Mouse (Mus musculus) CD4-positive helper T cell, adult 2 months (primary cell): ENCODE results near the gene Slc15a3.

ENCODE experiments used
- DNase-seq: peaks from one replicate; pipeline ENCODE4 v3.0.0-alpha.2; 2012; ENCODE audit warnings: low read depth, missing footprints, low spot score

Slc15a3 gene

GRCm38 (mm10) chr19:10821319-10821718 is 18.2 kb upstream of the Slc15a3 start:
- DNase-seq, result no peak

GRCm38 (mm10) chr19:10822534-10822933 is 17.0 kb upstream of the Slc15a3 start:
- DNase-seq, result no peak

- no peak for DNase-seq
Observed at GRCm38 (mm10) chr19:10824061-10824460, 15.5 kb upstream of the Slc15a3 start.

GRCm38 (mm10) chr19:10828321-10828720 is 11.2 kb upstream of the Slc15a3 start:
- DNase-seq, result no peak

GRCm38 (mm10) chr19:10829436-10830175 is 9.9 kb upstream of the Slc15a3 start, which contains the start of gene Cd6:
Cd6 (minus strand) TSS chr19:10830058.
- peak; percentile 80 for DNase-seq

GRCm38 (mm10) chr19:10831424-10831823 is 8.1 kb upstream of the Slc15a3 start:
- peak; percentile 86 for DNase-seq

GRCm38 (mm10) chr19:10832030-10832429 is 7.5 kb upstream of the Slc15a3 start:
- DNase-seq, result no peak

GRCm38 (mm10) chr19:10833611-10834010 is 5.9 kb upstream of the Slc15a3 start:
- no peak for DNase-seq

GRCm38 (mm10) chr19:10835671-10836070 is 3.9 kb upstream of the Slc15a3 start:
- DNase-seq, result no peak

GRCm38 (mm10) chr19:10841721-10842626 is 2.4 kb downstream of the Slc15a3 start:
- DNase-seq, result peak; percentile 59

- peak; percentile 21 for DNase-seq
Observed at GRCm38 (mm10) chr19:10842914-10843313, 3.4 kb downstream of the Slc15a3 start.

- no peak for DNase-seq
Observed at GRCm38 (mm10) chr19:10844206-10844605, 4.7 kb downstream of the Slc15a3 start.

- DNase-seq, result no peak
Observed at GRCm38 (mm10) chr19:10845454-10845853, 5.9 kb downstream of the Slc15a3 start.

GRCm38 (mm10) chr19:10846150-10846549 is 6.6 kb downstream of the Slc15a3 start:
- DNase-seq, result no peak

- no peak for DNase-seq
Observed at GRCm38 (mm10) chr19:10847311-10848087, 8.0 kb downstream of the Slc15a3 start.

GRCm38 (mm10) chr19:10855422-10855821 is 15.9 kb downstream of the Slc15a3 start:
- no peak for DNase-seq

GRCm38 (mm10) chr19:10856520-10856919 is 17.0 kb downstream of the Slc15a3 start:
- DNase-seq, result no peak

- no peak for DNase-seq
Observed at GRCm38 (mm10) chr19:10860072-10860497, 20.6 kb downstream of the Slc15a3 start.

- DNase-seq, result no peak
Observed at GRCm38 (mm10) chr19:10866351-10866750, 26.8 kb downstream of the Slc15a3 start.

GRCm38 (mm10) chr19:10867946-10868622 is 28.6 kb downstream of the Slc15a3 start:
- DNase-seq, result no peak

- no peak for DNase-seq
Observed at GRCm38 (mm10) chr19:10868623-10869141, 29.2 kb downstream of the Slc15a3 start.
